Mouse (Mus musculus) thymus, adult 2 months (tissue): ENCODE results near the gene Eps8. TPM values are rescaled to one million over a fixed set of nuclear protein-coding genes. Genes with fewer than 3 reads are reported as not detected.

Source experiments
- DNase-seq: peaks from one replicate; pipeline ENCODE4 v3.0.0; 2021
- H3K27ac ChIP-seq: fragments of 200-500 bp; 2 replicates; pipeline ENCODE4 v1.5.1; 2012; ENCODE audit warnings: low read length, control low read depth; ENCODE audit not compliant: control insufficient read depth, insufficient read depth
- H3K27me3 ChIP-seq: fragments of 200-500 bp; 2 replicates; pipeline ENCODE4 v1.6.1; 2012; ENCODE audit warnings: mild to moderate bottlenecking, low read length, moderate library complexity, mixed read lengths; ENCODE audit not compliant: control insufficient read depth, insufficient read depth
- H3K36me3 ChIP-seq: fragments of 200-500 bp; 2 replicates; pipeline ENCODE4 v1.6.1; 2012; ENCODE audit warnings: mild to moderate bottlenecking, low read length, moderate library complexity; ENCODE audit not compliant: control insufficient read depth, insufficient read depth
- H3K4me1 ChIP-seq: fragments of 200-500 bp; replicated peaks from 2 replicates; pipeline ENCODE4 v1.6.1; 2012; ENCODE audit warnings: low read length; ENCODE audit not compliant: control insufficient read depth, insufficient read depth
- H3K4me3 ChIP-seq: fragments of 200-500 bp; 2 replicates; pipeline ENCODE4 v1.5.1; 2012; ENCODE audit warnings: mild to moderate bottlenecking, low read length, control low read depth, moderate library complexity; ENCODE audit not compliant: control insufficient read depth, insufficient read depth
- CTCF ChIP-seq: fragments of 200-500 bp; IDR thresholded peaks from 2 replicates; pipeline ENCODE4 v1.5.1; 2012; ENCODE audit warnings: mild to moderate bottlenecking, control low read depth, low read length, moderate library complexity, borderline replicate concordance; ENCODE audit not compliant: control insufficient read depth, poor library complexity, insufficient read depth; ENCODE audit errors: extremely low read depth
- POLR2A ChIP-seq: fragments of 200-500 bp; IDR thresholded peaks from 2 replicates; pipeline ENCODE4 v1.6.1; 2012; ENCODE audit warnings: mild to moderate bottlenecking, low read length, control low read depth, moderate library complexity; ENCODE audit not compliant: control insufficient read depth, poor library complexity, insufficient read depth; ENCODE audit errors: extremely low read depth
- WGBS: fragments of 180-500 bp; shearing (Covaris S2); methylation state at CpG from one replicate; pipeline ENCODE4 v1.1.7; 2018; 5-methylcytosine and 5-hydroxymethylcytosine counted together
- polyA plus RNA-seq: library from polyadenylated mRNA; depleted of rRNA; stranded (reverse); fragments of >200 nt; gene quantifications from 2 replicates; pipeline ENCODE4 v1.2.3, GENCODE M21; 2012

Gene Eps8
- polyA plus RNA-seq, 1 experiment: 2.5 TPM

DNA sequence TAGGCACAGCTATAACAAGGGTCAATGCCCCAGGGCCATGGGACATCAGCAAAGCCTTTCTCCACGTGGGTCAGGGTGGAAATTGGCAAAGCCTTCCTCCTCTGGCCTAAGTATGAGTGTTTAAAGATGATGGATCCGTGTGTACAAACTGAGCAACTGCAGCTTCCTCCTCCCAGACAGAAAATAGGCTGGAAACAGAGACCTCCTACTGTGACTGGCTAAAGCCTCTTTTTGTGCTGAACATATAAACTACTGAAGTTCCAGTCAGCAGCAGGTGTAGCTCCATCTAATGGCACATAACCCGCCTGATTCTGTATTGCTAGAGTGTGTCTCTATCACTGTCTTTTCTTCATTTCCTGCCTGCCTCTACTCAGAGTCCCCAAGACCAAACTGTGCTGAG, 13.7 kb upstream of the Eps8 start:
- Histone ChIP-seq H3K36me3 (no peaks in the 10 kb centered on the region), H3K27me3 (no peaks in the 10 kb centered on the region), H3K4me3 (no peak overlapping the region), H3K4me1 (no peaks in the 10 kb centered on the region), H3K27ac (no peak overlapping the region)
- TF ChIP-seq CTCF: no peak
- TF ChIP-seq POLR2A: no peak
- no peak for DNase-seq
- 80% methylated on average over 3 of the region's 3 CpGs for WGBS

DNA sequence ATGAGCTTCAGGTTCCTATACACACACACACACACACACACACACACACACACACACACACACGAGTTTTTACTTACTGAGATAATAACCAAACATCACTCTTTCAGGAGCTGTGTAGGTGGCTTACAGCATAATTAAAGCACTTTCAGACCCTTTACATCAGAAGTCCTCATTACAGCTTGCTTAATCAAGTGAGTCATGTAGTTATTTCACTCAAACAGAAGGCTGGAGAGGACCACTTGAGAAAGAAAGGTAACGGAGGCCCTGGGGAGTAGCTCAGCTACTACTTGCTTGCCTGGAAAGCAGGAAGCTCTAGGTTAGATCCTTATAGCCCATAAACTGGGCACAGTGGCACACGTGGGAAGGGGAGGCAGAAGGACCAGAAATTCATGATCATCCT, 13.0 kb upstream of the Eps8 start:
- H3K27me3 ChIP-seq: no peaks in the 10 kb centered on the region
- H3K4me1 ChIP-seq: no peaks in the 10 kb centered on the region
- H3K27ac ChIP-seq: no peak overlapping the region
- H3K36me3 ChIP-seq: no peaks in the 10 kb centered on the region
- DNase-seq: no peak
- no peak for TF ChIP-seq POLR2A
- TF ChIP-seq CTCF: no peak
- no peak overlapping the region for H3K4me3 ChIP-seq
- WGBS: 85% methylated on average over 3 of the region's 3 CpGs

DNA sequence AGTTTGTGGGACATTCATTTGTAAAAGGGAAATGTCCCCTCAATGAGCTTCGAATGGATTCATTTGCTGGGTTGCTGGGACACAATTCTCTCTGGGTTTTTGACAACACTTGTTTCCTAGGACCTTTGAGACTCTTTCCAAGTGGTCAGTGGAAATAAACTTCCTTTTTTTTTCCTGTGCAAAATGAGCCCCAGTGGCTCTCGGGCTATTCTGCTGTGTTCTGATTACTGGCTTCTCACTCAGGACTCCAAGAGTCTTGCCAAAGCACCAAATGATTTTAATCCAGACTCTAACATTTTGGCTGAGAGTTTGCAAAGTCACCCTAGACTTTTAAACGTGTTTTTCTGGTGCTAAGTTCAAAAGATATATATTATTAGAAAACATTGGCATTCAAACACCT, 10.3 kb upstream of the Eps8 start:
- WGBS: 63% methylated on average over 3 of the region's 3 CpGs
- no peak overlapping the region for H3K4me3 ChIP-seq
- no peak overlapping the region for H3K27ac ChIP-seq
- DNase-seq: no peak
- no peaks in the 10 kb centered on the region for H3K36me3 ChIP-seq
- no peaks in the 10 kb centered on the region for H3K4me1 ChIP-seq
- TF ChIP-seq POLR2A (no peak), CTCF (no peak)
- no peaks in the 10 kb centered on the region for H3K27me3 ChIP-seq

GRCm38 (mm10) chr6:137661583-137662365, 7.1 kb upstream of the Eps8 start:
- no peak for DNase-seq
- Histone ChIP-seq H3K4me3 (no peak overlapping the region), H3K27me3 (no peaks in the 10 kb centered on the region), H3K4me1 (no peaks in the 10 kb centered on the region), H3K36me3 (no peaks in the 10 kb centered on the region), H3K27ac (no peak overlapping the region)
- 95% methylated on average over 23 of the region's 23 CpGs for WGBS
- TF ChIP-seq POLR2A: no peak
- no peak for TF ChIP-seq CTCF

GRCm38 (mm10) chr6:137658426-137659088, 3.9 kb upstream of the Eps8 start:
- H3K27me3 ChIP-seq: no peaks in the 10 kb centered on the region
- DNase-seq: peak; percentile 5
- H3K4me1 ChIP-seq: no peaks in the 10 kb centered on the region
- no peak overlapping the region for H3K27ac ChIP-seq
- 89% methylated on average over 12 of the region's 12 CpGs for WGBS
- no peaks in the 10 kb centered on the region for H3K36me3 ChIP-seq
- H3K4me3 ChIP-seq: no peak overlapping the region
- TF ChIP-seq POLR2A (no peak), CTCF (no peak)

DNA sequence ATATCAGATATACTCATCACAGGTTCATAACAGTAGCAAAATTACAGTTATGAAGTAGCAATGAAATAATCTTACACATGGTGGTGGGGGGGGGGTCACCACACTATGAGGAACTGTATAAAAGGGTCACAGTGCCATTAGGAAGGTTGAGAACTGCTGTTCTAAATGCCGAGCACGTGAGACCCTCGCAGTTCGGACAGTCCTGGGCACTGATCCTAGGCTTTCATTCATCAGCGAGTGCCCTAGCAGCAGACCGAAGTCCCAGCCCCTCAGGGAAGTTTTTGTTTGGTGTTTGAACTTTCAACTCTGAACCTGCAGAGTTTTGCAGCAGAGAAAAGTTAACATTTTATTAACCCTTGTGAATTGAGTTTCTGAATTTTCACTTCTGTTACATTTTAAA, 2.5 kb upstream of the Eps8 start:
- WGBS: 91% methylated on average over 6 of the region's 6 CpGs
- Histone ChIP-seq H3K4me1 (no peaks in the 10 kb centered on the region), H3K36me3 (no peaks in the 10 kb centered on the region), H3K4me3 (no peak overlapping the region), H3K27ac (no peak overlapping the region), H3K27me3 (no peaks in the 10 kb centered on the region)
- TF ChIP-seq CTCF (no peak), POLR2A (no peak)
- no peak for DNase-seq
